ENCODE assay signal across 8 mouse cellular contexts in genomic region chr10:3972981-3973588, GRCm38 (mm10). TPM values are rescaled to one million over a fixed set of nuclear protein-coding genes. Genes with fewer than 3 reads are reported as not detected.
DNase-seq lines count a peak whose midpoint lies in the region; ATAC-seq and TF ChIP-seq lines count a peak whose summit lies in the region.

Gene Mthfd1l, plus strand, starts transcription at chr10:3973118.

- no peaks in the 10 kb centered on the region for H3K9me3 ChIP-seq in lung, embryonic 14.5 days (ENCODE audit: low read depth, low read length)

- no peaks in the 10 kb centered on the region for H3K36me3 ChIP-seq in lung, embryonic 14.5 days (ENCODE audit: insufficient read depth)

- H3K9ac ChIP-seq in lung, embryonic 14.5 days, result peak within 1 kb of the TSS; percentile 85

- peak; percentile 88 for TF ChIP-seq CTCF in lung, embryonic 14.5 days (IDR thresholded peaks at IDR 0.05; ENCODE audit: low read depth)

- H3K27ac ChIP-seq in lung, embryonic 14.5 days (ENCODE audit: low read depth), result peak within 1 kb of the TSS; percentile 98

- ATAC-seq in lung, embryonic 14.5 days (ENCODE audit: insufficient read depth), result peak; percentile 80
- ATAC-seq in neutrophil, adult 5-6 weeks (ENCODE audit: extremely low read depth, insufficient number of reproducible peaks, low FRiP score, poor library complexity, severe bottlenecking), result peak; percentile 79

- no peaks in the 10 kb centered on the region for H3K27me3 ChIP-seq in lung, embryonic 14.5 days (ENCODE audit: insufficient read depth, low read length)

- DNase-seq in MEL-GATA-1-ER (ENCODE audit: extremely low read depth, low read depth), result peak; percentile 86
- peak; percentile 91 for DNase-seq in cerebellum, adult 8-10 months
- DNase-seq in forelimb bud, embryonic 11.5 days (ENCODE audit: low read depth, low spot score), result peak; percentile 85
- peak; percentile 87 for DNase-seq in heart, postnatal 4 days
- peak; percentile 77 to 78 for DNase-seq in layer of hippocampus, adult 8-10 months (ENCODE audit: low spot score in 2 of 2)
- peak; percentile 95 for DNase-seq in lung, embryonic 14.5 days
- peak; percentile 76 for DNase-seq in testis, postnatal 14 days (ENCODE audit: low spot score)

- under 1% methylated on average over 40 of the region's 40 CpGs for WGBS in lung, embryonic 14.5 days

- H3K4me3 ChIP-seq in lung, embryonic 14.5 days (ENCODE audit: low read depth, low read length), result peak within 1 kb of the TSS; percentile 74

- H3K4me1 ChIP-seq in lung, embryonic 14.5 days (ENCODE audit: insufficient read depth), result peaks cover 8% of the 10 kb centered on the region; the same call in 1 of the 2 replicates

- H3K4me2 ChIP-seq in lung, embryonic 14.5 days, result peak within 1 kb of the TSS; percentile 91

RNA-seq across cellular contexts. Expression of gene Mthfd1l, which starts in this region (rescaled TPM):
- 1 to 10 TPM; 6.6 to 8.0 TPM for total RNA-seq in heart, postnatal 4 days (2021)
- total RNA-seq in layer of hippocampus, adult 8-10 months (2022), result 10 to 100 TPM in 3 of 4 experiments, 1 to 10 TPM in 1; 9.2 to 13.8 (median 11.7) TPM
- polyA plus RNA-seq in lung, embryonic 14.5 days (2014; fragmentation: Nextera tagmentation; extraction: Ambion mirVana), result 20.6 and 21.7 TPM in 2 replicates
- total RNA-seq in neutrophil, adult 5-6 weeks (2017), result 39.5 and 41.7 TPM in 2 replicates

Comparison
In these comparisons a context has a peak if more than half of its experiments do, and no peak if none do; other contexts are left out.
1. Peak in every context shown above with its lines: DNase-seq, ATAC-seq, H3K4me3 ChIP-seq and H3K27ac ChIP-seq.